ENCODE assay signal across 21 mouse cellular contexts in the genomic region with DNA sequence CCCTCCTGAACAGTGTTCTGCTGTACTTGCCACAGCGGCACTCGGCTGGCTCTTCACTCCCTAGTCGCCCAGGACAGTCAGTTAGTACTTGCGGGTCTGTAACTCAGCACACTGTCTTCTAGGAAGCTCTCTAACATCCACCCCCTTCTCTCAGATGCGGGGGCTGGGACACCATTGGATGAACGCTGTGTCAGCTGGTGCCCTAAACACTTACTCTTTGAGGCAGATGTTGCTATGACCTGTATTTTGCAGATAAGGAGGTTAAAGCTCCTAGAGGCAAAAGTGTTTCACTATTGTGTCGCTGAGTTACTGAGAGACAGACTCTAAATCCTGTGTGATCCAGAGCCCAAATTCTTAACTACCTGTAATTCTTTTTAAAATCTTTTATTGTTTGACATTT. TPM values are rescaled to one million over a fixed set of nuclear protein-coding genes. Genes with fewer than 3 reads are reported as not detected.
DNase-seq lines count a peak whose midpoint lies in the region; ATAC-seq and TF ChIP-seq lines count a peak whose summit lies in the region.
"Had no signal": no experiment of that assay in that cellular context is flagged by ENCODE, and none has a peak within 500 bp of the region (broad histone marks: within the 10 kb centered on the region; RNA-seq: fewer than 3 reads in every experiment).

No protein-coding gene starts in this region.

- no peak for TF ChIP-seq CTCF in stomach, postnatal 0 days (IDR thresholded peaks at IDR 0.05; ENCODE audit: low read depth)

- H3K4me1 ChIP-seq in stomach, embryonic 15.5 days, result peaks cover 22% of the 10 kb centered on the region
- H3K4me1 ChIP-seq in stomach, postnatal 0 days (replicated peaks; ENCODE audit: control insufficient read depth, insufficient read depth), result peaks cover 8% of the 10 kb centered on the region; the same call in 1 of the 2 replicates
- H3K4me1 ChIP-seq in liver, embryonic 15.5 days (replicated peaks), result peaks cover 93% of the 10 kb centered on the region
- no peaks in the 10 kb centered on the region for H3K4me1 ChIP-seq in hindbrain, embryonic 11.5 days (replicated peaks; ENCODE audit: control insufficient read depth, insufficient read depth, low read length)
- H3K4me1 ChIP-seq: midbrain, embryonic 15.5 days had no signal

- H3K9ac ChIP-seq in stomach, embryonic 15.5 days, result no peak overlapping the region
- H3K9ac ChIP-seq in stomach, postnatal 0 days (ENCODE audit: low read length), result no peak overlapping the region
- 0 out of 2 replicates have a peak overlapping the region, but pooled peaks have one; percentile 13 for H3K9ac ChIP-seq in liver, embryonic 15.5 days
- H3K9ac ChIP-seq in hindbrain, embryonic 11.5 days (ENCODE audit: low read depth, low read length), result no peak overlapping the region
- H3K9ac ChIP-seq: hindbrain, embryonic 14.5 days; limb, embryonic 12.5 days; lung, embryonic 15.5 days; midbrain, embryonic 15.5 days had no signal

- ATAC-seq in stomach, embryonic 15.5 days (ENCODE audit: insufficient read depth, low FRiP score, low read depth), result 0 out of 2 replicates have a peak, but pooled peaks have one; percentile 6
- ATAC-seq in stomach, postnatal 0 days (ENCODE audit: low FRiP score, low TSS enrichment), result no peak
- ATAC-seq in liver, embryonic 15.5 days (ENCODE audit: insufficient read depth), result peak; percentile 39
- ATAC-seq in hindbrain, embryonic 11.5 days (ENCODE audit: low FRiP score), result no peak
- ATAC-seq in activated CD4-positive, CD25-positive, alpha-beta regulatory T cell, adult 4 months, result no peak
- ATAC-seq: intestine, postnatal 0 days; midbrain, embryonic 15.5 days had no signal

- H3K27ac ChIP-seq in stomach, embryonic 15.5 days, result no peak overlapping the region
- no peak overlapping the region for H3K27ac ChIP-seq in stomach, postnatal 0 days (replicated peaks)
- peak overlapping the region; percentile 63 for H3K27ac ChIP-seq in liver, embryonic 15.5 days (replicated peaks)
- H3K27ac ChIP-seq in hindbrain, embryonic 11.5 days (ENCODE audit: low read depth, low read length), result no peak overlapping the region
- H3K27ac ChIP-seq: forebrain, embryonic 10.5 days; hindbrain, embryonic 14.5 days; limb, embryonic 12.5 days; lung, embryonic 15.5 days; midbrain, embryonic 15.5 days had no signal

- H3K4me3 ChIP-seq in stomach, embryonic 15.5 days (replicated peaks), result no peak overlapping the region
- H3K4me3 ChIP-seq in stomach, postnatal 0 days (ENCODE audit: low read depth, low read length), result no peak overlapping the region
- no peak overlapping the region for H3K4me3 ChIP-seq in liver, embryonic 15.5 days (replicated peaks)
- no peak overlapping the region for H3K4me3 ChIP-seq in hindbrain, embryonic 11.5 days (ENCODE audit: low read depth, low read length)
- H3K4me3 ChIP-seq: forebrain, embryonic 10.5 days; limb, embryonic 12.5 days; lung, embryonic 15.5 days; midbrain, embryonic 15.5 days had no signal

- no peaks in the 10 kb centered on the region for H3K9me3 ChIP-seq in stomach, embryonic 15.5 days
- no peaks in the 10 kb centered on the region for H3K9me3 ChIP-seq in stomach, postnatal 0 days (ENCODE audit: control insufficient read depth, low read length)
- H3K9me3 ChIP-seq in liver, embryonic 15.5 days (replicated peaks), result no peaks in the 10 kb centered on the region
- H3K9me3 ChIP-seq in hindbrain, embryonic 11.5 days (ENCODE audit: control insufficient read depth, low read length), result no peaks in the 10 kb centered on the region
- H3K9me3 ChIP-seq: forebrain, embryonic 10.5 days; lung, embryonic 15.5 days; midbrain, embryonic 15.5 days had no signal

- H3K4me2 ChIP-seq in stomach, embryonic 15.5 days, result no peak overlapping the region
- no peak overlapping the region for H3K4me2 ChIP-seq in stomach, postnatal 0 days (replicated peaks; ENCODE audit: low read depth)
- H3K4me2 ChIP-seq in liver, embryonic 15.5 days, result peak overlapping the region; percentile 28
- H3K4me2 ChIP-seq in hindbrain, embryonic 11.5 days (replicated peaks; ENCODE audit: low read depth, low read length), result no peak overlapping the region
- H3K4me2 ChIP-seq: heart, embryonic 11.5 days; hindbrain, embryonic 14.5 days; limb, embryonic 12.5 days; lung, embryonic 15.5 days; midbrain, embryonic 15.5 days had no signal

- TF ChIP-seq EP300 in stomach, postnatal 0 days (optimal IDR thresholded peaks at IDR 0.05), result no peak

- H3K36me3 ChIP-seq in stomach, embryonic 15.5 days, result no peaks in the 10 kb centered on the region
- H3K36me3 ChIP-seq in stomach, postnatal 0 days (ENCODE audit: control insufficient read depth, insufficient read depth, low read length), result no peaks in the 10 kb centered on the region
- H3K36me3 ChIP-seq in liver, embryonic 15.5 days (replicated peaks), result no peaks in the 10 kb centered on the region; the same call in 1 of the 2 replicates
- no peaks in the 10 kb centered on the region for H3K36me3 ChIP-seq in hindbrain, embryonic 11.5 days (ENCODE audit: control insufficient read depth, insufficient read depth, low read length)
- H3K36me3 ChIP-seq: forebrain, embryonic 10.5 days; limb, embryonic 12.5 days; lung, embryonic 15.5 days; midbrain, embryonic 15.5 days had no signal

- no peaks in the 10 kb centered on the region for H3K27me3 ChIP-seq in stomach, embryonic 15.5 days (replicated peaks)
- H3K27me3 ChIP-seq in stomach, postnatal 0 days (ENCODE audit: control insufficient read depth, insufficient read depth, low read length), result no peaks in the 10 kb centered on the region
- no peaks in the 10 kb centered on the region for H3K27me3 ChIP-seq in liver, embryonic 15.5 days
- H3K27me3 ChIP-seq in hindbrain, embryonic 11.5 days (ENCODE audit: control insufficient read depth, insufficient read depth, low read length), result no peaks in the 10 kb centered on the region
- H3K27me3 ChIP-seq: limb, embryonic 12.5 days; lung, embryonic 15.5 days; midbrain, embryonic 15.5 days had no signal

- WGBS in stomach, embryonic 15.5 days, result 68% methylated on average over 7 of the region's 7 CpGs
- 75% methylated on average over 7 of the region's 7 CpGs for WGBS in stomach, postnatal 0 days
- WGBS in liver, embryonic 15.5 days (ENCODE audit: insufficient replicate concordance), result 22% methylated on average over 7 of the region's 7 CpGs
- WGBS in hindbrain, embryonic 11.5 days, result 83% methylated on average over 7 of the region's 7 CpGs

- no peak for DNase-seq in stomach, postnatal 0 days (ENCODE audit: low spot score)
- peak; percentile 90 for DNase-seq in thymus, postnatal 0 days (ENCODE audit: low spot score)
- DNase-seq in layer of hippocampus, adult 9-10 months (ENCODE audit: low spot score), result no peak
- DNase-seq in hindbrain, embryonic 11.5 days (ENCODE audit: low spot score), result no peak
- DNase-seq in frontal cortex, postnatal 14 days (ENCODE audit: low spot score in 2 of 2), result no peak
- DNase-seq: adrenal gland, postnatal 25 days; cerebellum, postnatal 10 days; gastrocnemius, postnatal 36 days; heart, postnatal 14 days; kidney, postnatal 10 days; right cerebral cortex, postnatal 14 days had no signal

RNA-seq across cellular contexts. Expression of a gene that starts 36.4 kb away (rescaled TPM):
- 26.7 and 28.6 TPM in 2 replicates for polyA plus RNA-seq in stomach, embryonic 15.5 days (2015; fragmentation: Nextera tagmentation; extraction: Ambion mirVana)
- 10.7 and 11.5 TPM in 2 replicates for polyA plus RNA-seq in stomach, postnatal 0 days (2015; fragmentation: Nextera tagmentation; extraction: Ambion mirVana)
- polyA plus RNA-seq in liver, embryonic 15.5 days (2015; fragmentation: Nextera tagmentation; extraction: Ambion mirVana), result 9.0 and 9.1 TPM in 2 replicates
- 26.2 and 27.3 TPM in 2 replicates for polyA plus RNA-seq in thymus, postnatal 0 days (2015; fragmentation: Nextera tagmentation; extraction: Ambion mirVana)
- 5.6 and 5.9 TPM in 2 replicates for polyA plus RNA-seq in hindbrain, embryonic 11.5 days (2014; fragmentation: Nextera tagmentation; extraction: Ambion mirVana)
- polyA plus RNA-seq in activated CD4-positive, CD25-positive, alpha-beta regulatory T cell, adult 4 months (2017; shearing (Covaris generic)), result 10 to 100 TPM; 19.3 to 23.3 TPM

RNA-seq across cellular contexts. Expression of a gene that starts 58.6 kb away (rescaled TPM):
- 60.0 and 62.5 TPM in 2 replicates for polyA plus RNA-seq in stomach, embryonic 15.5 days (2015; fragmentation: Nextera tagmentation; extraction: Ambion mirVana)
- 46.4 and 48.1 TPM in 2 replicates for polyA plus RNA-seq in stomach, postnatal 0 days (2015; fragmentation: Nextera tagmentation; extraction: Ambion mirVana)
- polyA plus RNA-seq in liver, embryonic 15.5 days (2015; fragmentation: Nextera tagmentation; extraction: Ambion mirVana), result 5.3 and 7.7 TPM in 2 replicates
- polyA plus RNA-seq in thymus, postnatal 0 days (2015; fragmentation: Nextera tagmentation; extraction: Ambion mirVana), result 15.4 and 19.0 TPM in 2 replicates
- 37.8 and 47.9 TPM in 2 replicates for polyA plus RNA-seq in hindbrain, embryonic 11.5 days (2014; fragmentation: Nextera tagmentation; extraction: Ambion mirVana)
- polyA plus RNA-seq in activated CD4-positive, CD25-positive, alpha-beta regulatory T cell, adult 4 months (2017; shearing (Covaris generic)), result under 1 TPM; 0.26 to 0.68 TPM

Comparison
In these comparisons a context has a peak if more than half of its experiments do, and no peak if none do; other contexts are left out.
1. ATAC-seq: peak in stomach, embryonic 15.5 days (single experiment) and liver, embryonic 15.5 days (single experiment); none in stomach, postnatal 0 days (single experiment), hindbrain, embryonic 11.5 days (single experiment) and activated CD4-positive, CD25-positive, alpha-beta regulatory T cell, adult 4 months (single experiment).